Mouse (Mus musculus): ENCODE results near the gene Btg3. TPM values are rescaled to one million over a fixed set of nuclear protein-coding genes. Genes with fewer than 3 reads are reported as not detected.
"Not testable (repeated sequence)": the region's sequence is repeated elsewhere in the genome, so short reads cannot be mapped to it uniquely, and the experiment has no call there.

Gene Btg3
- 10 to 100 TPM; 11.0 to 11.8 TPM for total RNA-seq (2021)
- long read RNA-seq, experiment 1, transcript Btg3-201 (5 exons, 1,414 nt), result major isoform, 29 of 29 reads
- long read RNA-seq, experiment 1, partial matches to known transcripts, result 0 of 29 reads
- long read RNA-seq, experiment 1, other reads (novel, unspliced or antisense), result 0 of 29 reads
- long read RNA-seq, experiment 2, transcript Btg3-201 (5 exons, 1,414 nt), result major isoform, 37 of 40 reads
- long read RNA-seq, experiment 2, partial matches to known transcripts, result 2 of 40 reads
- long read RNA-seq, experiment 2, other reads (novel, unspliced or antisense), result 1 of 40 reads

DNA sequence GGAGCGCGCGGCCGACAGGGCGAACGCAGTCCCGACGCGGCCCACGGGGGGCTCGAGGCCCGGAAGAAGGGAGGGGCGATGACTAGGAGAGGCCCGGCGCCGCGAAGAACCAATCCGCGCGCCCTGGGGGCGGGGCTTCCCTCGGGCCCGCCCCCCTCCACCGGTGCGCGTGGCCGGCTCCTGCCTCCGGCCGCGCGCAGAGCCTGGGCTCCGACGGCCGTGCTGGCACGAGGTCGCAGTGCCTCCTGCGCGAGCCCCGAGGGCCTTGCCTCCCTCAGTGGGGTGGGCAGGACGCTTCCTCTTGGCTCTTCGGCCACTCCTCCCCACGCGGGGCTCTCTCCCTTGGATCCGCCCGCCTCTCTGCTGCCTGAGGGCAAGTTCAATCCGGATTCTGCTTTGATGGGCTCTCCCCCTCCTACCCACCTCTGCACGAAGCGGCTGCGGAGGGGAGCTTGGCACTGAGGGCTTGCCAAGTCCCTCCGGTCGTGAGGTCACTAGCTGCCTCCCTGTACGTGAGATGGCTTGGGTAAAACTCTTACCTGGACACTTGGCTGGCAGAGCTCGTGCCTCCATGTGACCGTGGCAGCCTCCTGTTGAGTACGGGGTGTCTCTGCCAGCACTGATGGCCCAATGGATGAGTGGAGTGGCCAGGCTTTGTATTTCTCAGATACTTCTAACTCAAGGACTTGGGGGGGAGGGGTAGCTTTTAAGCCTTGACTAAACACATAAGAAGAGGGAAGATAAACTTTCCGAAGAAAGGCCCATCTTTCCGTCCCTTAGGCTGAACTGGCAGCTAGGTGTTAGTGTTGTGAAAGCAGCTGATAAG lies at the start of gene Btg3:
TSS of gene Btg3 (minus strand) at position 448 of the 826 bp plus-strand sequence.
- intact Hi-C loops (cut with DNase I), result loop anchor here (5.0 kb wide), 2 partner anchors 50 to 200 kb away; partner anchors contain the start of gene D16Ertd472e
- DNase-seq, result peak; percentile 92 to 95

- no peak for DNase-seq
- intact Hi-C loops (cut with DNase I), result no loop called here
Observed at GRCm38 (mm10) chr16:78417733-78418132, 40.7 kb upstream of the Btg3 start.

- intact Hi-C loops (cut with DNase I), result no loop called here
- no peak for DNase-seq
Observed at GRCm38 (mm10) chr16:78416500-78416899, 39.5 kb upstream of the Btg3 start.

DNA sequence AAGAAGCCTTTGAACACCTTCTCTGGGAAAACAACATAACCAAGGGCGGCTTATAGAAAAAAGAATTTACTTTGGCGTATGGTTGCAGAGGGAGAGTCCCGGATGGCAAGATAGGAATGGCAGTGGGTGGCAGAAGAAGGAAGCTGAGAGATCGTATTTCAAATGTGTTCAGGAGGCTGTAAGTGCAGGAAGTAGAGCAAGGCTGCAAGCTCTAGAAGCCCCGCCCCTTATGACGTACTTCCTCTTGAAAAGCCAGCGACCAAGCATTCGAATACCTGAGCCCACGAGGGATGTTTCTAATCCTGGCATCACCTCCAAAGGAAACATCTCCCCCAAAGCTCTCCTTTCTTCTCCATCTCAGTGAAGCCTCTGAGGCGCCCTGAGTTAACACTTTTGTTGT lies 33.0 kb upstream of the Btg3 start:
- intact Hi-C loops (cut with DNase I), result no loop called here
- DNase-seq, result no peak

- no peak for DNase-seq
- intact Hi-C loops (cut with DNase I), result no loop called here
Observed at GRCm38 (mm10) chr16:78407855-78408254, 30.9 kb upstream of the Btg3 start.

- intact Hi-C loops (cut with DNase I), result no loop called here
- no peak for DNase-seq
Observed at GRCm38 (mm10) chr16:78406657-78407056, 29.7 kb upstream of the Btg3 start.

DNA sequence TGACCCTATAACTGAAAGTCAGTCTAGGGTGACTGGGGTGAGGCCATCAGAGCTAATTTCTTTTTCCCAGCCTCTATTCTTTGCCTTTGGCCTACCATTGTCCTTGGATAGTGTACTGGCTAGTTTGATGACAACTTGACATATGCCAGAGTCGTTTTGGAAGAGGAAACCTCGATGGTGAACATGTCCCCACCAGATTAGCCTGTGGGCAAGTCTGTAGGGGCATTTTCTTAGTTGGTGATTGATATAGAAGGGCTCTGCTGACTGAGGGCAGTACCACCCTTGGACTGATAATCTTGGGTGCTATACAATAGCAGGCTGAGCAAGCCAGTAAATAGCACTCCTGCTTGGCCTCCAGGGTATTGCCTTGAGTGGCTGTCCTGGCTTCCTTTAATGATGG lies 25.3 kb upstream of the Btg3 start:
- intact Hi-C loops (cut with DNase I), result no loop called here
- no peak for DNase-seq

DNA sequence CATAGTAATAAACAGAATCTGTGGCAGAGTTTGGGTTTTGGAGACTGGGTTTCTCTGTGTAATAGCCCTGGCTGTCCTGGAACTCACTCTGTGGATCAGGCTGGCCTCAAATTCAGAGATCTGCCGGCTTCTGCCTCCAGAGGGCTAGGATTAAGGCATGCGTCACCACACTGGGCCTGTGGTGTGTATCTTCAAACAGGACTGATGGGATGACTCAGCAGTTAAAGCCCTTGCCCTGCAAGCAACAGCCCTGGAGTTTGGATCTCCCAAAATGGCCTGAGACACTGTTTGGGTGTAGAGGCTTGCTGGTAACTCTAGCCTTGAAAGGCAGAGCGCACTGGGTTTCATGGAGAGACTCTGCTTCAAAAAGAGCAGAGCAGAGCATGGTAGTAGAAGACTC lies 22.4 kb upstream of the Btg3 start:
- DNase-seq, result no peak
- intact Hi-C loops (cut with DNase I), result no loop called here

DNA sequence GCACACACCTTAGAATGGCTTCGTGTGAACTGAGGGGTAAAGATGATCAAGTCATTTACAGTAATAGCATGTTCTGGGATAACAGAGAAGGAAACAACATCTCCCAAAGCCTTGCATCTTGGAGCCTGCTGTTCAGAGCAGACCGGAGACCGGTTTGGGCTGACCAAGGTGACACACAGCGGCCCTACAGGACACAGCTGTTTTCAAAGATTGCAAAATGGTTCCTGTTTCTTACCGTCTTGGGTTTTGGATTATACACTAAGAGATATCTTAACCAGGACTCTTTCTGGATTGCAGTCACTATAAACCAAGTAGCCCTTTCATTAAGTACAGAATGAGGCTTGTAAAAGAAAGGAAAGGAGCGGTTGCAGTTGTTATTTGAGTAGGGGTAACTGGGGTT lies 21.7 kb upstream of the Btg3 start:
- no peak for DNase-seq
- intact Hi-C loops (cut with DNase I), result no loop called here

DNA sequence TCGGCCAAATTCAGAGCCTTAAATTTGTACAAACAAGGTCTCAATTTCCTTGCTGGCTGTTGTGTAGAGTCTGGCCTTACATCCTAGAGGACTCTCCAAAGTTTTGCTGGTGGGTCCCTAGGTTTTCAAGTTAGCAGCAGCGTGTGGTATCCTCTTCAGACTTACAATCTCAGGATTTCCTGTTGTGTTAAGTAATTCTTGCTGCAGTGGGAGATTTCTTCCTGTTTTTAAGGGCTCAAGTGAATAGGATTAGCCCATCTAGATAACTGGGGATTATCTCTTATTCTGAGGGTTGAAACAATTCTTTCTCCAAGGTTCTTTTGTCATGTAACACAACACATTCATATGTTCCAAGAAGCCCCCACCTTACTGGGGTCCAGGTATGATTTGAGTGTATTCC lies 14.4 kb upstream of the Btg3 start:
- intact Hi-C loops (cut with DNase I), result no loop called here

DNA sequence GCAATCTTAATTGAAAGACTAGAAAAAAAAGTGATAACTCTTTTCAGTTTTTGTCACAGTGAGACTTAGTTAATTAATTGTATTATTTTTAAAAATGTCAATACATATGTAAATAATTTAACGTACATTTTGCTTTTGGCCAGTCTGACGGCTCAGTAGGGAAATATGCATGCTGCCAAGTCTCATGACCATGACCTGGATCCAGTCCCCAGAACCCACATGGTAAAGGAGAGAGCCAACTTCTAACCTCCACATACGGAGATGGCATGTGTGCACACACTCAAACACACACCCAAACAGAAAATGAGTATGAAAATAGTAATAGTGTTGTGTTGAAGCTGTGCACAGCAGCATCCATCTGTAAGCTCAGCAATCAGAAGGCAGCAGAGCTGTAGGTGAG lies 13.0 kb upstream of the Btg3 start:
- intact Hi-C loops (cut with DNase I), result no loop called here

More for the DNA sequence above, 14.4 kb upstream of the Btg3 start:
- no peak for DNase-seq

GRCm38 (mm10) chr16:78389122-78389521 lies 12.1 kb upstream of the Btg3 start:
- intact Hi-C loops (cut with DNase I), result no loop called here
- no peak for DNase-seq

More for the DNA sequence above, 13.0 kb upstream of the Btg3 start:
- no peak for DNase-seq

DNA sequence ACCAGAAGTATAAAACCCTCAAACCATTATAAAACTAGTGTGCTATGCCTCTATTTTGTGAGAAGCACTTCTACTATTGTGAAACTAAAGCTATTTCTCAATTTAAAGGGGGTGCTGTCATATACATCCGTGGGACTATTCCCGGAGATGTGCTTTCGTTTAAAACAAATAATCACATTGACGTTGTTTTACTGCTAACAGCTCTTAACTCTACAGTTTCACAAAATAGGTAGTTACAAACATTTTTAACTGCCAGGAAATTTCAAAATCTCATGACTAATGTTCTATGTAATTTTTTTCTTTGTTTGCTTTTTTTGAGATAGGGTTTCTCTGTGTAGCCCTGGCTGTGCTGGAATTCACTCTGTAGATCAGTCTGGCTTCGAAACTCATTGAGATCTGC lies 1.5 kb upstream of the Btg3 start:
- intact Hi-C loops (cut with DNase I), result loop anchor here (5.0 kb wide), 2 partner anchors 49 to 199 kb away; partner anchors contain the start of gene D16Ertd472e
- no peak for DNase-seq

DNA sequence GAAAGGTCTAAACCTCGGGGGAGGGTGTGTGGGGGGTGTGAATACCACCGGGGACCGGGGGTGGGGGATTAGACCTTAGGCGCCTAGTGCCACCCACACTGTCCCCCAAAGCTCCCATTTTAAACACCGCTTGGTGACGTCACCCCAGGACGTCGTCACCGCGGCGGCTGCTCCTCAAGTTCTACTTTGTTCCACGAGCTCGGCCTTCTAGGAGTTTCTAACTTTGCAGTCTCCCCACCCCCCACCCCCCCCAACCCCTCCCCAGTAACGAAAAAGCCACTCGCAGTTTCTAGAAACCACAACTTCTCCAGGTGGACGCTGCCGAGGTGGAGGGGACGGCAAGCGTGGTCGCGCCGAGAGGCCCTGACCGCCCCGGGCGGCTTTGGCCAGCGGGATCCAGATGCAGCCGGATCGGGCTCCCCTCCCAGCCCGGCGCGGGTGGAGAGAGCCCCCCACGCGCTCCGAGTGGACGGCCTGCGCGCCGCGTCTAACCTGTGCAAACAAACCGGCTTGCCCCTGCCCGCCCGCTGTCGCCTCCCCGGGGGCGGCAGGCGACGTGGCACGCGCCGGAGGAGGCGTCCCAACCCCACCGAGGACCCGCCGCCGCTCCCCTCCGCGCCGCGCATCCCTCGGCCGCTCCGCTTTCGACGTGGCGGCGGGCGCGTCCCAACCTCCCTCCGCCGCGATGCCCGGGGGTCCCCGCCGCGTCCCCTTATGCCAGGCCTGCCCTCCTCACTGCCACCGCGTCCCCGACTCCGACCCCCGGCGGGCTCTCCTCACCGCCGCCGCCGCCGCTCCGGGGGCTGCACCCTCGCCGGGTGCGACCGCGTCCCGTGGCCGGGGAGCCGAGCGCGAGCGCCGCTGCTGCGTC lies 936 bp downstream of the Btg3 start:
- peak; percentile 55 to 64 for DNase-seq

DNA sequence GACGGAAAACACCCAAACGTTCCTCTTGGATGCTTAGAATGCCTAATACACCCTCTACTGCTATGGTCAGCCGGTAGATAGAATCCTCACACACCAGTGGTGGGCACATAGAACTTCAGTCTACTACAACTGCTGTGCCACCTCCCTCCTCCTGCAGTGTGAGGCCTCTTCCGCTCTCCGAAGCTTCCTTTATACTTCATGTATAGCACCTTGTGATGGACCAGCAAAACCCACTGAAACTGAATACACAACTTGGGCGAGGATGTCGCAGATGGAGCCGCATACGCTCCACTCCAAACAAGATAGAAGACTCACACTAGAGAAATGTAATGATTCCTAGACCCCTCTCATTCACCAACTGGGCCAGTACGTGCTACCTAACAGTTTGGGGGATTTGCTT lies 1.8 kb downstream of the Btg3 start:
- intact Hi-C loops (cut with DNase I), result loop anchor here (5.0 kb wide), 2 partner anchors 52 to 202 kb away; partner anchors contain the start of gene D16Ertd472e

More for the DNA sequence above, 936 bp downstream of the Btg3 start:
- intact Hi-C loops (cut with DNase I), result loop anchor here (5.0 kb wide), 2 partner anchors 51 to 201 kb away; partner anchors contain the start of gene D16Ertd472e

GRCm38 (mm10) chr16:78373743-78374142 lies 3.2 kb downstream of the Btg3 start:
- intact Hi-C loops (cut with DNase I), result no loop called here
- DNase-seq, result no peak

More for the DNA sequence above, 1.8 kb downstream of the Btg3 start:
- peak in 1 of 2 experiments; percentile 12 for DNase-seq

DNA sequence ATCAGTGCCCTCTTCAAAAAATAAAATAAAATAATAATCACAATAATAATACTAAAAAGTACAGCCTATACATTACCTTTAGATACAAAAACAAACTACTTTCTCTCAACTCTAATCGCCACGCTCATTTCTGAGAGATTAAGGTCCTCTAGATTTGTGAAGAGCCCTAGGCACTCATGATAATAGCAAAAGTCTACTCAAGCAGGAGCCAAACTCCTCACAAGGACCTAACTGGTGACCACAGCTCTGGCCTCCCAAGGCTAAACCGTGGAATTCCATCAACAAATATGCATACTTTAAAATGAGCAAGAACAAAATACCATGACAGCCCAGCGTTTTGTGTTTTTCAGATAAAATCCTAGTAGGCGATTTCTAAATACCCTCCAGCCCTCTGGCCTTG lies 4.2 kb downstream of the Btg3 start:
- intact Hi-C loops (cut with DNase I), result no loop called here
- no peak for DNase-seq

DNA sequence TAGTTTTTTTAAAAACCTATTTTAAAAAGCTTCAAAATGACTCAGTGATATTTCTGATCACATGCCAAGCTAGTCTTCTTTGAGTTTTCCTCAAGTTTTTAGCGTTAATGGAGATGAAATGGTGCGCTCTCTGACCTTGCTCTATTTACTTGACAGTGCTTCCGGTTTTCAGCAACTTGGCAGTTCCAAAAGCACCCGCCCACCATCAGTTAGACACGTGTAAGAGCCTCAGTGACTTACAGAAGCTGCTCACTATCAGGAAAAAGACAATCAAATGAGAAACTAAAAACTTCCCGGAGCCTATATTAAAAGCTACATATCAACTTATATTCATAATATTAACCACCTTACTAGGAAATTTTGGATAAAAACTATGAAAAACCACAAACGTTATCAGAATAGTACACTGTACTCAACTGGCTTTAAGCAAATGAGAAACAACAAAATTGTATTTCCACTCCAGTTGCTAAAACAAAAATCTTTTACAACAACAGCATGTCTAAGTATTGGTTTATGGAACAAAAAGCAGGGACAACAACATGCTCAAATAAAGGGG lies 5.4 kb downstream of the Btg3 start:
- intact Hi-C loops (cut with DNase I), result no loop called here
- DNase-seq, result peak in 1 of 2 experiments; percentile 13

- DNase-seq; intact Hi-C loops (cut with DNase I): not testable (repeated sequence)
Observed at GRCm38 (mm10) chr16:78364554-78364953, 12.4 kb downstream of the Btg3 start.

DNA sequence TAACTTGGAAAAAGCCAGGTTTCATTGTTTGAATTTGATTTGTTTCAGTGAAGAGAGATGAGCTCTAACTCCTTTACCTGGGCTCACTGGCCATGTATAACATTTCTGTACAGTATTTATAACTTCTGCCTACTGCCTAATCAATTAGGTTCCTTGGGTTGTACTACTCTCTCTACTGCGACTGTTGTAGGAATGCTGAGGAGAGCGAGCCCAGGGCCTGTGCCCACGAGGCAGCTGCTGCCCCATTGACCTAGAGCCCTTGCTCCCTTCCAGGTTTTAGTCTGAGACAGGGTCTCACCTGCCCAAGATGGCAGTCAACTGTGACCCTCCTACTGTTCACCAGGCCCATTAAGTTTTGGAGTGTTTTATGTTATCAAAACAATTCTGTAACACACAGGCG lies 15.5 kb downstream of the Btg3 start:
- DNase-seq, result no peak
- intact Hi-C loops (cut with DNase I), result no loop called here

All from heart, postnatal 14 days (tissue).